Mouse (Mus musculus) kidney, adult 2 months (tissue): ENCODE data around the gene Dmrtc2. TPM values are rescaled to one million over a fixed set of nuclear protein-coding genes. Genes with fewer than 3 reads are reported as not detected.

Experiments
- DNase-seq: peaks from one replicate; pipeline ENCODE4 v3.0.0; 2021
- H3K27ac ChIP-seq: fragments of 200-500 bp; 2 replicates; pipeline ENCODE4 v1.5.1; 2012; ENCODE audit warnings: low read depth, low read length, control low read depth, inconsistent platforms; ENCODE audit not compliant: insufficient read depth
- H3K27me3 ChIP-seq: fragments of 200-500 bp; replicated peaks from 2 replicates; pipeline ENCODE4 v1.6.1; 2012; ENCODE audit warnings: mild to moderate bottlenecking, moderate library complexity, low read length, inconsistent platforms; ENCODE audit not compliant: control insufficient read depth, insufficient read depth
- H3K36me3 ChIP-seq: fragments of 200-500 bp; 2 replicates; pipeline ENCODE4 v1.6.1; 2012; ENCODE audit warnings: mild to moderate bottlenecking, moderate library complexity, low read length, inconsistent platforms; ENCODE audit not compliant: control insufficient read depth, insufficient read depth
- H3K4me1 ChIP-seq: fragments of 200-500 bp; 2 replicates; pipeline ENCODE4 v1.6.1; 2011; ENCODE audit warnings: low read length; ENCODE audit not compliant: control insufficient read depth, insufficient read depth
- H3K4me3 ChIP-seq: fragments of 200-500 bp; 2 replicates; pipeline ENCODE4 v1.5.1; 2011; ENCODE audit warnings: mild to moderate bottlenecking, low read depth, low read length, control low read depth; ENCODE audit not compliant: insufficient read depth
- CTCF ChIP-seq: fragments of 200-500 bp; conservative IDR thresholded peaks from 2 replicates; pipeline ENCODE4 v1.5.1; 2011; ENCODE audit warnings: low read depth, mild to moderate bottlenecking, control low read depth, low read length, moderate library complexity, mixed read lengths; ENCODE audit not compliant: insufficient read depth, insufficient read length
- POLR2A ChIP-seq: fragments of 200-500 bp; IDR thresholded peaks from one replicate; pipeline ENCODE4 v1.6.1; 2011; ENCODE audit warnings: low read depth, low read length, control low read depth
- WGBS: fragments of 180-500 bp; shearing (Covaris S2); methylation state at CpG from one replicate; pipeline ENCODE4 v1.1.7; 2018; 5-methylcytosine and 5-hydroxymethylcytosine counted together
- polyA plus RNA-seq: library from polyadenylated mRNA; depleted of rRNA; stranded (reverse); fragments of >200 nt; gene quantifications from 2 replicates; pipeline ENCODE4 v1.2.3, GENCODE M21; 2012; rRNA removed

The Dmrtc2 gene
- polyA plus RNA-seq, 1 experiment = not detected

GRCm38 (mm10) chr7:24919728-24920127, 49.9 kb downstream of the Dmrtc2 start:
- Histone ChIP-seq H3K27ac (no peak overlapping the region), H3K27me3 (no peaks in the 10 kb centered on the region), H3K36me3 (peaks cover 5% of the 10 kb centered on the region), H3K4me1 (no peaks in the 10 kb centered on the region), H3K4me3 (no peak overlapping the region)
- TF ChIP-seq POLR2A (no peak), CTCF (no peak)
- DNase-seq = no peak
- WGBS = 76% methylated on average over 9 of the region's 9 CpGs

Other genes with a start within 250 kb of the Dmrtc2 start
- gene Lypd3, start 233.5 kb upstream of the Dmrtc2 start, polyA plus RNA-seq = 0.06 and 0.67 TPM in 2 replicates
- 0.14 TPM in 1 of 2 replicates, not detected in the other for gene Tex101, start 193.4 kb upstream of the Dmrtc2 start, polyA plus RNA-seq
- gene BC049730, start 160.8 kb upstream of the Dmrtc2 start, polyA plus RNA-seq = 0.10 TPM in 1 of 2 replicates, not detected in the other
- not detected in 2 replicates for gene Gm4763, start 143.1 kb upstream of the Dmrtc2 start, polyA plus RNA-seq
- gene Cd177, start 109.7 kb upstream of the Dmrtc2 start, polyA plus RNA-seq = 0.03 and 0.05 TPM in 2 replicates
- gene Ceacam10, start 92.9 kb upstream of the Dmrtc2 start, polyA plus RNA-seq = not detected in 2 replicates
- gene Gm9844, start 7.8 kb upstream of the Dmrtc2 start, polyA plus RNA-seq = 0.94 and 2.2 TPM in 2 replicates
- gene Lypd4, start 116 bp upstream of the Dmrtc2 start, polyA plus RNA-seq = 0.14 and 0.23 TPM in 2 replicates
- 468 and 618 TPM in 2 replicates for gene Rps19, start 14.3 kb downstream of the Dmrtc2 start, polyA plus RNA-seq
- gene Cd79a, start 27.3 kb downstream of the Dmrtc2 start, polyA plus RNA-seq = 2.0 and 27.1 TPM in 2 replicates
- gene Arhgef1, start 32.9 kb downstream of the Dmrtc2 start, polyA plus RNA-seq = 92.6 and 111 TPM in 2 replicates
- not detected in 2 replicates for gene Gm4881, start 74.4 kb downstream of the Dmrtc2 start, polyA plus RNA-seq
- 549 and 618 TPM in 2 replicates for gene Rabac1, start 102.7 kb downstream of the Dmrtc2 start, polyA plus RNA-seq
- gene Atp1a3, start 135.9 kb downstream of the Dmrtc2 start, polyA plus RNA-seq = 1.4 and 1.8 TPM in 2 replicates
- 17.1 and 24.3 TPM in 2 replicates for gene Grik5, start 202.3 kb downstream of the Dmrtc2 start, polyA plus RNA-seq
- gene Zfp574, start 202.5 kb downstream of the Dmrtc2 start, polyA plus RNA-seq = 20.6 and 27.0 TPM in 2 replicates